Mouse (Mus musculus) heart, embryonic 15.5 days (tissue): ENCODE results near the gene Ttll12. TPM values are rescaled to one million over a fixed set of nuclear protein-coding genes. Genes with fewer than 3 reads are reported as not detected.
A peak's percentile ranks its signal among the peaks of the same experiment; 100 is the strongest.

Source experiments
- ATAC-seq: fragments of 200-750 bp; cut with Nextera tagmentation; replicated peaks from 2 replicates; pipeline ENCODE4 v1.8.0; 2017; ENCODE audit warnings: low read depth, moderate TSS enrichment; ENCODE audit not compliant: insufficient number of reproducible peaks, insufficient read depth, low FRiP score
- H3K27ac ChIP-seq: fragments of 300-500 bp; sonication (generic); 2 replicates; pipeline ENCODE4 v1.5.1; 2015; ENCODE audit warnings: mild to moderate bottlenecking, inconsistent platforms
- H3K27me3 ChIP-seq: fragments of 300-500 bp; sonication (generic); 2 replicates; pipeline ENCODE4 v1.6.1; 2015; ENCODE audit warnings: inconsistent platforms
- H3K36me3 ChIP-seq: fragments of 300-500 bp; sonication (generic); 2 replicates; pipeline ENCODE4 v1.6.1; 2015; ENCODE audit warnings: mild to moderate bottlenecking, inconsistent platforms
- H3K4me1 ChIP-seq: fragments of 300-500 bp; sonication (generic); replicated peaks from 2 replicates; pipeline ENCODE4 v1.6.1; 2015; ENCODE audit warnings: inconsistent platforms
- H3K4me2 ChIP-seq: fragments of 300-500 bp; sonication (generic); 2 replicates; pipeline ENCODE4 v1.6.1; 2015; ENCODE audit warnings: inconsistent platforms, mild to moderate bottlenecking, moderate library complexity
- H3K4me3 ChIP-seq: fragments of 300-500 bp; sonication (generic); 2 replicates; pipeline ENCODE4 v1.5.1; 2015; ENCODE audit warnings: mild to moderate bottlenecking, inconsistent platforms
- H3K9ac ChIP-seq: fragments of 300-500 bp; sonication (generic); 2 replicates; pipeline ENCODE4 v1.6.1; 2015; ENCODE audit warnings: mild to moderate bottlenecking, inconsistent platforms
- H3K9me3 ChIP-seq: fragments of 300-500 bp; sonication (generic); replicated peaks from 2 replicates; pipeline ENCODE4 v1.6.1; 2016; ENCODE audit warnings: inconsistent platforms
- WGBS: fragments of 180-500 bp; shearing (Covaris S2); methylation state at CpG from one replicate; pipeline ENCODE4 v1.1.7; 2015; ENCODE audit warnings: mixed read lengths; 5-methylcytosine and 5-hydroxymethylcytosine counted together
- polyA plus RNA-seq: library from polyadenylated mRNA; unstranded; fragments of >200 nt; fragmentation: Nextera tagmentation; extraction: Ambion mirVana; gene quantifications from 2 replicates; pipeline ENCODE4 v1.2.1, GENCODE M21; 2015

The Ttll12 gene
- polyA plus RNA-seq, 1 experiment from 2014 or later = 14.4 TPM

DNA sequence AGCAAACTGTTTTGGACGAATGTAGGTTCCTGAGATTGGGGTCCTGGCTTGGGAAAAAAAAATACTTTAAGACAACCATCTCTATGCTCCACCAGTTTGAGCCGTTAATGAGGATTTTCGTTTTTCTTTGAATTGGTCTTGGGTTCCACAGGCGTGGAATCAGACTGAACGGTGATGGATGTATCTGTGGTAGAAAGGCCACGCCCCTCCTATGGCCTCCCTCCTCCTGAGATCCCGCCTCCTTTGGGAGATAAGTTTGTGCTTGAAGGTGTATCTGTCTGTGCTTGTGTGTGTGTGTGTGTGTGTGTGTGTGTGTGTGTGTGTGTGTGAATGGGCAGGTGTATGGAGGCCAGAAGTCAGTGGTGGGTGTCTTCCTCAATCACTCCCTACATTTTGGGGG is 62.4 kb downstream of the Ttll12 start:
- H3K4me3 ChIP-seq = no peak overlapping the region
- ATAC-seq = no peak
- no peak overlapping the region for H3K4me2 ChIP-seq
- no peak overlapping the region for H3K9ac ChIP-seq
- WGBS = 68% methylated on average over 7 of the region's 7 CpGs
- H3K4me1 ChIP-seq = peaks cover 62% of the 10 kb centered on the region
- H3K27me3 ChIP-seq = no peaks in the 10 kb centered on the region
- no peaks in the 10 kb centered on the region for H3K36me3 ChIP-seq
- H3K27ac ChIP-seq = no peak overlapping the region
- no peaks in the 10 kb centered on the region for H3K9me3 ChIP-seq

DNA sequence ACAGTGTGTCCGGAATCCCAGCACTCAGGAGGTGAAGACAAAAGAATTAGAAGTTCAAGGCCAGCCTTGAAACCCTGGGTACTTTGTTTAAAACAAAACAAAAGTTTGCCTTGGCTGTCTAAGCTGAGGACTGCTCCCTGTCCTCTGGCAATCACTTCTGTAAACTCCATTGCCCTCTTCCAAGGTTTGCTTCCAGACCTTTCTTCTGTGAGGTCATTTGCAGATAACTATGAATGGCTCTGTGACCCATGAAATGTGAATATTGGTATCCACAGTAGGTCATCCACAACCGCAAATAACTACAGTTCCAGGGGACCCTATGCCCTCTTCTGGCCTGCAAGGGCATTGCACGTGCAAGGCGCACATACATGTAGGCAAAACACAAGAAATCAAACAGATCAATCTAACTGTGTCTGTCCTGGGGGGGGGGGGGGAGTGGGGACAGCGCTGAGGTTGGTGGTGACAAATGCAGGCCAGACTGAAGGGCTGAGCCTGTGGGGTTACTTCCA is 62.9 kb downstream of the Ttll12 start:
- ATAC-seq = no peak
- Histone ChIP-seq H3K27ac (no peak overlapping the region), H3K4me3 (no peak overlapping the region), H3K4me1 (peaks cover 65% of the 10 kb centered on the region), H3K9me3 (no peaks in the 10 kb centered on the region), H3K36me3 (no peaks in the 10 kb centered on the region), H3K27me3 (no peaks in the 10 kb centered on the region), H3K9ac (no peak overlapping the region), H3K4me2 (no peak overlapping the region)
- 78% methylated on average over 5 of the region's 5 CpGs for WGBS

DNA sequence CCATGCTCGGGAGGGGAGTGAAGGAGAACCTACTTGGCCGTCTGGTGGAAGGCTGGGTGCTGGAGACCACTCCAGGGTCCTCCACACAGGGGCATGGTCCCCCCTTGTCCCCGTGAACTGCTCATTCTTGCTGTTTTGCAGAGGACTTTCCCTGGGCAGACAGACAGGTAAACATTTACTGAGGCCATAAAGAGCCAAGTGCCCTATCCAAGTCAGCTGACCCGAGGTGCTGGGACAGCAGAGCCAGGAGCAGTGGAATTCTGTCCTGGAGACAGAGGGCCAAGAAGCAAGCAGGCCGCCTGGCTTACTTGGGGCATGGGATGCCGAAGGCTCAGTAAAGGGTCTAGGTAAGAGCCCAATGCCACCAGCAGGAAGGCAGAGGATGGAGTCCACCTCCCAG is 64.3 kb downstream of the Ttll12 start:
- H3K4me3 ChIP-seq = no peak overlapping the region
- H3K27ac ChIP-seq = peak overlapping the region; percentile 63
- H3K4me2 ChIP-seq = no peak overlapping the region
- no peaks in the 10 kb centered on the region for H3K9me3 ChIP-seq
- H3K27me3 ChIP-seq = no peaks in the 10 kb centered on the region
- H3K4me1 ChIP-seq = peaks cover 64% of the 10 kb centered on the region
- H3K36me3 ChIP-seq = no peaks in the 10 kb centered on the region
- WGBS = 68% methylated on average over 6 of the region's 6 CpGs
- H3K9ac ChIP-seq = no peak overlapping the region
- ATAC-seq = no peak

DNA sequence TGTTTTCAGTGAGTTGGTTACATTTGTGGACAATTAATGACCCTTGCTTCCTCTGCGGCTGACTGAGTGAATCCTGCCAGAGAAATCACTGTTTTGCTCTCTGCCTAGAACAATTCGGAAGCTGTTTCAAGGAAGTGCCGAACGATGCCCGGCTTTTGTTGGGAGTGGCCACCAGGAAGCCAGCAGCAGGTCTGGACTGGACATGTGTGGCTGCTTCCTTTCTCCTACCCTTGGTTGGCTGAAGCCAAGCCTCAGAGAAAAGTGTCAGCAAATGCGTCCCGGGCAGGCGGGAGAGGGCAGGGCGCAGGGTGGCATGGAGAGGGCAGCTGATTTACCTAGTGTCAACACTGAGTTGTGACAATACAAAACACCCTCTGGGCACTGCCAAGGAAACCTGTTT is 64.7 kb downstream of the Ttll12 start:
- H3K9me3 ChIP-seq = no peaks in the 10 kb centered on the region
- H3K4me2 ChIP-seq = 0 out of 2 replicates have a peak overlapping the region, but pooled peaks have one; percentile 83
- no peak overlapping the region for H3K4me3 ChIP-seq
- 69% methylated on average over 9 of the region's 9 CpGs for WGBS
- no peaks in the 10 kb centered on the region for H3K36me3 ChIP-seq
- no peaks in the 10 kb centered on the region for H3K27me3 ChIP-seq
- no peak overlapping the region for H3K9ac ChIP-seq
- no peak for ATAC-seq
- peak overlapping the region; percentile 63 for H3K27ac ChIP-seq
- H3K4me1 ChIP-seq = peaks cover 64% of the 10 kb centered on the region

DNA sequence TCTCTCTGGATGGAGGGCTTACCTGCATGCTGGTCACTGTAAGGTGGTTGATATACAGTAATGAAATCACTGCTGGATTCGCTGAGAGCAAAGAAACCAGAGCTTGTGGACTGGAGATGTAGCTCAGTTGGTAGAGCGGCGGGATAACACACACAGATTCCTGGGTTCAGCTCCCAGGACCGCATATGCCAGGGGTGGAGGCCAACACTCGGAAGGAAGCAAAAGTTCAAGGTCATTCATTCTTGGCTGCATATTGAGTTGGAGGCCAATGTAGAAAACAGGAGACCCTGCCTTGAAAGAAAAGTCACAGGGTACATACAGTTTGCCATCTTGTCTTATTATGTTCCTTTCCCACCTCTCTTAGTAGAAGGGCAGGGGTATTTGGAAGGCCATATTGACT is 65.2 kb downstream of the Ttll12 start:
- no peak for ATAC-seq
- Histone ChIP-seq H3K4me2 (0 out of 2 replicates have a peak overlapping the region, but pooled peaks have one; percentile 83), H3K9me3 (no peaks in the 10 kb centered on the region), H3K27me3 (no peaks in the 10 kb centered on the region), H3K4me3 (no peak overlapping the region), H3K36me3 (no peaks in the 10 kb centered on the region), H3K4me1 (peaks cover 64% of the 10 kb centered on the region), H3K27ac (peak overlapping the region; percentile 63), H3K9ac (no peak overlapping the region)
- WGBS = 71% methylated on average over 5 of the region's 5 CpGs

DNA sequence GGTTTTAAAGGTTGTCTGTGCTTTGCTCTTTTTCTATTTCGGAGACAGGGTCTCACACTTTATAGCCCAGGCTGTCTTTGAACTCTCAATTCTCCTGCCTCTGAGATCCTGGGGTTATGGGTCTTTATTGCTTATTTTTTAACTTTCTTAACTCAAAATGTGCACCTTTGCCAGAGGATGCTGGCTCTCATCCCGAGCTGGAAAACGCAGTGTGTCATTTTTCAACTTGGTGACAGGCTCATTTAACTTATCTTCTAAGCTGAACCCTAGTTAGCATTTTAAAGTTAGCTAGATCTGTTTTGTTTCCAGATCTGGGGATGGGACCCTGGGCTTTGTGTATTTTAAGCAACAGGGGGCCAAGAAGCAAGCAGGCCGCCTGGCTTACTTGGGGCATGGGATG is 66.1 kb downstream of the Ttll12 start:
- H3K27me3 ChIP-seq = no peaks in the 10 kb centered on the region
- WGBS = 38% methylated on average over 4 of the region's 4 CpGs
- H3K4me2 ChIP-seq = peak overlapping the region; percentile 83
- H3K9me3 ChIP-seq = no peaks in the 10 kb centered on the region
- H3K4me1 ChIP-seq = peaks cover 64% of the 10 kb centered on the region
- H3K27ac ChIP-seq = peak overlapping the region; percentile 63
- no peak for ATAC-seq
- no peaks in the 10 kb centered on the region for H3K36me3 ChIP-seq
- H3K4me3 ChIP-seq = peak overlapping the region; percentile 65; the same call in 1 of the 2 replicates
- no peak overlapping the region for H3K9ac ChIP-seq

DNA sequence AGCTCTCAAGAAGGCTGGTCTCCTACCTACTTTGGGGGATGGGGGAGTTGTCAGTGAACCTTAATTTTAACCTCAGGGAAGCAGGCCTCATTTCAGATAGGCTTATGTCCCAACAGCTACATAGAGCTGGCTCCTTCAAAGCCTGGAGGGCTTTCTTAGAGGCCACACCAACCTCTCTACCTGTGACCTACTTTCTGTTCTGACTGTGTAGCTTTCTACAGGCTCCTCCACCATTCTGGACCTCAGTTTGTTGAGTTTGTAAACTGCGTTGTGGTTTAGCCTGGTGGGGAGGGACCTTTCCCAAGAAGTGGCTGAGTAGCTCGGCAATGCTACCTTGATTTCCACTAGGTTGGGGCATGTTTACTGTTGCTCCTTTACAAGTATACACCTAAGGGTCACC is 67.2 kb downstream of the Ttll12 start:
- no peak overlapping the region for H3K27ac ChIP-seq
- 62% methylated on average over 2 of the region's 2 CpGs for WGBS

DNA sequence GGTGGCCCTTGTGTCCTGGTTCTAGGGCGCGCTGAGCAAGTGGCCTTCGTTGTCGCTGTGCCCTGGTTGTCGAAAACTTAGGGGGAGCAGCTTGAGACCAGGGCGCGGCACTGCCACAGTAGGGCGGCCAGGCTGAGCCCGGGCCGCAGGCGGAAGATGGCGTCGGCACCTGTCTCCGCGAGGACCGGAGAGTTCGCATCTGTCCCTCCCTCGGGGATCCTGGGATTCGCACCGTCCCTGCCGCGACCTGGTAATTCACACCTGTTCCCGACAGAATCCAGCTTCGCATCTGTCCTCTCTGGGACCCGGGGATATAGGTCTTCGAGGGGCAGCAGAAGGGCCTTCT is 67.9 kb downstream of the Ttll12 start:
- no peak for ATAC-seq
- H3K36me3 ChIP-seq = no peaks in the 10 kb centered on the region
- H3K27ac ChIP-seq = peak overlapping the region; percentile 59
- no peaks in the 10 kb centered on the region for H3K9me3 ChIP-seq
- H3K27me3 ChIP-seq = no peaks in the 10 kb centered on the region
- peak overlapping the region; percentile 65 for H3K4me3 ChIP-seq
- peak overlapping the region; percentile 83 for H3K4me2 ChIP-seq
- 2% methylated on average over 26 of the region's 26 CpGs for WGBS
- H3K9ac ChIP-seq = peak overlapping the region; percentile 66
- peaks cover 80% of the 10 kb centered on the region for H3K4me1 ChIP-seq

More for the DNA sequence above, 67.2 kb downstream of the Ttll12 start:
- Histone ChIP-seq H3K4me2 (peak overlapping the region; percentile 83), H3K4me3 (peak overlapping the region; percentile 65), H3K9me3 (no peaks in the 10 kb centered on the region), H3K27me3 (no peaks in the 10 kb centered on the region), H3K36me3 (no peaks in the 10 kb centered on the region), H3K9ac (peak overlapping the region; percentile 66), H3K4me1 (peaks cover 73% of the 10 kb centered on the region)
- ATAC-seq = no peak

DNA sequence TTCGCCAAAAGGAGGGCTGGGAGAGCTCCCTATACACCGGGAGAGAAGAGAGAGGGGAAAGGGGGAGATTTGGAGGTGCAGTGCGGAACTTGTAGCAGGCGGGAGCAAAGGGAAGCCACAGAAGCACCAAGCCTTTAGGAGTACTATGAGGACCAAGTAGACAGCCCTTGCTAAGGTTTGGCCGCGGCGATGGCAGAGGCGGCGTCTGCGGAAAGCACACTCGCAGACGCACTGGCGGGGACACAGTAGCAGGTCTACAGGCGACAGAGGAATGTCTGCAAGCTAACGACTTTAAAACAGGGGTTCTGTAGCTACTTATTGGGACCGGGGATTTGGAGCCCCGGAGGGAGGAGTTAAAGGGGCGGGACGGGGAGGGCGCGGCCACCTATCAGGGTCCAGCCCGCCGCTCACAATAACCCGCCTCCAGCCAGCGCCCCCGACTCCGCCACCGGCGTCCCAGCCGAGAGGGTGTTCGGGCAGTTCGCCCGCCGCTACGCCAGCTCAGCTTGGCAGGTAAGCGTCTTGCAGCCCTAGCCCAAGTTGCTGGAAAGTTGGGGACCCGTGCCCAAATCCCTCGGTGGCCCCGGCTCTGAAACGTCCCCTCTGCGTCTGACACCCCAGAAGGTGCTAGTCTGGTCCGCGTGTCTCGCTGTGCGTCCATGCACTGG is 68.4 kb downstream of the Ttll12 start, which contains the start of gene Bik:
Gene Bik (plus strand): TSS at position 439 of the 668 bp plus-strand sequence.
- Histone ChIP-seq H3K9me3 (no peaks in the 10 kb centered on the region), H3K4me2 (peak within 1 kb of the TSS; percentile 83), H3K27ac (peak within 1 kb of the TSS; percentile 95), H3K27me3 (no peaks in the 10 kb centered on the region), H3K4me3 (peak within 1 kb of the TSS; percentile 65), H3K4me1 (peaks cover 85% of the 10 kb centered on the region), H3K9ac (peak within 1 kb of the TSS; percentile 66), H3K36me3 (no peaks in the 10 kb centered on the region)
- ATAC-seq = peak; percentile 55
- under 1% methylated on average over 45 of the region's 45 CpGs for WGBS

Other genes starting within 250 kb of the Ttll12 start
- gene Arfgap3, start 244.9 kb downstream of the Ttll12 start, polyA plus RNA-seq = 37.7 and 40.1 TPM in 2 replicates
- 59.3 and 75.3 TPM in 2 replicates for gene Pacsin2, start 130.6 kb downstream of the Ttll12 start, polyA plus RNA-seq
- gene Ttll1, start 84.3 kb downstream of the Ttll12 start, polyA plus RNA-seq = 22.9 and 23.4 TPM in 2 replicates
- 24.0 and 24.5 TPM in 2 replicates for gene Bik, start 68.3 kb downstream of the Ttll12 start, polyA plus RNA-seq
- 149 and 164 TPM in 2 replicates for gene Tspo, start 31.6 kb downstream of the Ttll12 start, polyA plus RNA-seq
- gene Mcat, start 31.4 kb downstream of the Ttll12 start, polyA plus RNA-seq = 25.8 and 30.5 TPM in 2 replicates
- 4.8 and 7.9 TPM in 2 replicates for gene Scube1, start 129.9 kb upstream of the Ttll12 start, polyA plus RNA-seq
- 0.15 and 0.20 TPM in 2 replicates for gene Mpped1, start 184.3 kb upstream of the Ttll12 start, polyA plus RNA-seq